Mouse (Mus musculus) heart, adult 2 months (tissue): ENCODE data around the gene Unc13a. TPM values are rescaled to one million over a fixed set of nuclear protein-coding genes. Genes with fewer than 3 reads are reported as not detected.

ENCODE experiments used
- DNase-seq, 2 experiments: peaks; one replicate each; pipeline ENCODE4 v3.0.0; 2021
- H3K27ac ChIP-seq: fragments of 200-600 bp; 2 replicates; pipeline ENCODE4 v1.8.1; 2022
- H3K27me3 ChIP-seq: fragments of 200-500 bp; 2 replicates; pipeline ENCODE4 v1.6.1; 2012; ENCODE audit warnings: mild to moderate bottlenecking, low read length, inconsistent platforms, mixed read lengths; ENCODE audit not compliant: control insufficient read depth, insufficient read depth
- H3K36me3 ChIP-seq: fragments of 200-500 bp; 2 replicates; pipeline ENCODE4 v1.6.1; 2012; ENCODE audit warnings: low read length, inconsistent platforms; ENCODE audit not compliant: control insufficient read depth, insufficient read depth
- H3K4me1 ChIP-seq: fragments of 200-500 bp; 2 replicates; pipeline ENCODE4 v1.6.1; 2011; ENCODE audit warnings: low read length; ENCODE audit not compliant: control insufficient read depth, insufficient read depth
- H3K4me3 ChIP-seq: fragments of 200-600 bp; 2 replicates; pipeline ENCODE4 v1.8.1; 2022
- H3K79me2 ChIP-seq: fragments of 200-500 bp; replicated peaks from 2 replicates; pipeline ENCODE4 v1.6.1; 2012; ENCODE audit warnings: mild to moderate bottlenecking, inconsistent platforms, low read length, moderate library complexity, mixed read lengths; ENCODE audit not compliant: control insufficient read depth, insufficient read depth
- H3K9ac ChIP-seq: fragments of 200-500 bp; 2 replicates; pipeline ENCODE4 v1.6.1; 2012; ENCODE audit warnings: low read depth, mild to moderate bottlenecking, control low read depth, inconsistent platforms, low read length, mixed read lengths
- CTCF ChIP-seq: fragments of 200-600 bp; IDR thresholded peaks from 2 replicates; pipeline ENCODE4 v1.8.1; 2022; ENCODE audit warnings: antibody characterized with exemption, mild to moderate bottlenecking, moderate library complexity
- EP300 ChIP-seq: fragments of 200-500 bp; IDR thresholded peaks from 2 replicates; pipeline ENCODE4 v1.6.1; 2011; ENCODE audit warnings: low read depth, low read length, control low read depth; ENCODE audit not compliant: insufficient read depth
- POLR2A ChIP-seq: fragments of 200-500 bp; IDR thresholded peaks from 2 replicates; pipeline ENCODE4 v1.6.1; 2011; ENCODE audit warnings: mild to moderate bottlenecking, low read depth, low read length, control low read depth; ENCODE audit not compliant: insufficient read depth
- WGBS: fragments of 180-500 bp; shearing (Covaris S2); methylation state at CpG from one replicate; pipeline ENCODE4 v1.1.7; 2018; 5-methylcytosine and 5-hydroxymethylcytosine counted together
- intact Hi-C: fragments of 180-260 bp; cut with DNase I; formaldehyde crosslinking; loops from one replicate; pipeline ENCODE4 v1.15.1; 2025
- polyA plus RNA-seq: library from polyadenylated mRNA; depleted of rRNA; stranded (reverse); fragments of >200 nt; gene quantifications from 2 replicates; pipeline ENCODE4 v1.2.3, GENCODE M21; 2012
- total RNA-seq, 2 experiments: library from RNA; stranded (reverse); gene quantifications; 2 replicates each; pipeline ENCODE4 v1.2.3; 2021

Unc13a gene
- total and polyA plus RNA-seq, 3 experiments, result 0.61 to 1.4 (median 0.86) TPM

DNA sequence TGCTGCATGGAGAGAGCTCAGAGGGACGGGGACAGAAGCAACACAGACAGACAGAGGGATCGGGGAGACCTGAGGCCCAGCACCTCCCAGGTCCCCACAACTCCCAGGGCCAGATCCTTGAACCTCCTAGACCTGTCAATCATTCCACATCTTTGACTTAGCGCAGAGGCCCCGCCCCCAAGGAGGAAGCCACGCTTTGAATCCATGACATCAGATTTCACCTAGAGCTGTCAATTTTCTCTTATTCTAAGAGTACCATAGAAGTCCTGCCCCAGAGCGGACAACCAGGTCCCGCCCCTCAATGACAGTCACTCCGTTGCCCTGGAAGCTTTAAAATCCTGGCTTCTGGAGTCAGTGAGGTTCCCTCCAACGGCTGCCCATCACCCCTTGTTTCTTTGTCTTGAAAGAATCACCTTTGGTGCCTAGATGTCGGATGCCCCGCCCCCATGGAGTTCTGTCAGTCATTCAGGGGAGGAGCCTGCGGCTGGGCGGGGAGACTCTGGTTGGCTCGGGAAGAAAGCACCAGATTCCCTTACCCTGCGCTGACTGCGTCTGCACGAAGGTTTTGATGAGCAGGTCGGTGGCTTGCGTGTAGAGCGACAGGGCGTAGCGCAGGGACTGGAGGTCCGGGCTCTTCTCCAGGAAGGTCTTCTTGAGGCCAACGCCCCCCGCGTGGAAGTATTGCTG, 37.4 kb downstream of the Unc13a start:
- DNase-seq, result peak; percentile 52 to 69
- intact Hi-C loops, result loop anchor here (1.0 kb wide), 1 partner anchor 73 kb away; no protein-coding TSS in a partner anchor

DNA sequence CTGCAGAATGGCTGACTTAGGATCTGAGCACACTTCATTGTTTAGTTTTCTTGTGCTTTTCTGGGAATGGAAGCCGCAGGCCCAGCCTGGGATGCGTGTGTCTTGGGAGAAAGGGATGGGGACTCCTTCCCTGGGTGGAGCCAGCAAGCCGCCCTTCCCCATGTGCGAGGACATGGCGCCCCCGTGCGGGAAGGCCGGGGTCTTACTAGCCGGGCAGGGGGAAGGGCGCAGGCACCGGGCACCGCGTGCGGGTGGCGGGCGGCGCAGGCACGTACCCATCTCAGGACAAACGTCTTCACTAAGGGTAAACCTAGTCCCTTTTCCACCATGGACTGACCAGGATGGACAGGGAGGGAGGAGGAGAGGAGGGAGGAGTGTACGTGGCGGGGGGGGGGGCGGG, 38.4 kb downstream of the Unc13a start:
- H3K4me3 ChIP-seq, result no peak overlapping the region
- peak; percentile 69 to 79 for DNase-seq
- TF ChIP-seq CTCF (peak; percentile 70), EP300 (no peak)
- 9% methylated on average over 19 of the region's 22 CpGs for WGBS
- no peaks in the 10 kb centered on the region for H3K36me3 ChIP-seq
- peaks cover 3% of the 10 kb centered on the region for H3K4me1 ChIP-seq
- H3K79me2 ChIP-seq, result no peaks in the 10 kb centered on the region
- intact Hi-C loops, result loop anchor here (1.0 kb wide), 1 partner anchor 72 kb away; no protein-coding TSS in a partner anchor
- H3K27ac ChIP-seq, result no peak overlapping the region
- H3K9ac ChIP-seq, result no peak overlapping the region
- H3K27me3 ChIP-seq, result 0 out of 2 replicates have a peak, but pooled peaks cover 2% of the 10 kb centered on the region

More for the DNA sequence above, 37.4 kb downstream of the Unc13a start:
- H3K79me2 ChIP-seq, result no peaks in the 10 kb centered on the region
- H3K4me3 ChIP-seq, result 0 out of 2 replicates have a peak overlapping the region, but pooled peaks have one; percentile 12
- no peaks in the 10 kb centered on the region for H3K36me3 ChIP-seq
- TF ChIP-seq CTCF, result no peak
- TF ChIP-seq EP300, result no peak
- TF ChIP-seq POLR2A, result no peak
- H3K27me3 ChIP-seq, result 0 out of 2 replicates have a peak, but pooled peaks cover 2% of the 10 kb centered on the region
- H3K27ac ChIP-seq, result no peak overlapping the region
- no peaks in the 10 kb centered on the region for H3K4me1 ChIP-seq
- H3K9ac ChIP-seq, result no peak overlapping the region
- WGBS, result 5% methylated on average over 26 of the region's 26 CpGs

DNA sequence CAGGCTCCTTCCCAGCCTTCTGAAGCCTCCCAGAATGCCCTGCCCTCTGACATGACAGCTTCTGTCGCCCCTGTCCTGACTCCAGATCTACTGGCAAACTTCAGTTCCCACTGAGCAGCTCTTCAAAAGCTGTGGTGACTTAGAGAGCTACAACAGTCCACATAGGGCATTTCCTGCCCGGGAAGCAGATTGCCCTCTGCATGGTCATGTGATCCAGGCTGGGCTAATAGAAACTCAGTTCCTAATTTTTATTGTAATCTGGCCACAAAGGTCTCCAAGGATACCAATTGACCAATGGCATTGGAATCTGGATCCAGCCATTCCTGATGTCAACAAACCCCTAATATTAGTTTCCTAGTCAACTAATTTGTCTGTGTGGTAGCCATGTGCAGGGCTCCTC, 39.7 kb downstream of the Unc13a start:
- Histone ChIP-seq H3K36me3 (no peaks in the 10 kb centered on the region), H3K4me3 (no peak overlapping the region), H3K27ac (no peak overlapping the region), H3K9ac (no peak overlapping the region), H3K79me2 (no peaks in the 10 kb centered on the region), H3K27me3 (0 out of 2 replicates have a peak, but pooled peaks cover 2% of the 10 kb centered on the region), H3K4me1 (peaks cover 4% of the 10 kb centered on the region)
- no peak for DNase-seq
- intact Hi-C loops, result no loop called here
- whole genome bisulfite sequencing, result 52% methylated on average over 2 of the region's 2 CpGs
- TF ChIP-seq CTCF, result no peak
- no peak for TF ChIP-seq EP300
- TF ChIP-seq POLR2A, result no peak

DNA sequence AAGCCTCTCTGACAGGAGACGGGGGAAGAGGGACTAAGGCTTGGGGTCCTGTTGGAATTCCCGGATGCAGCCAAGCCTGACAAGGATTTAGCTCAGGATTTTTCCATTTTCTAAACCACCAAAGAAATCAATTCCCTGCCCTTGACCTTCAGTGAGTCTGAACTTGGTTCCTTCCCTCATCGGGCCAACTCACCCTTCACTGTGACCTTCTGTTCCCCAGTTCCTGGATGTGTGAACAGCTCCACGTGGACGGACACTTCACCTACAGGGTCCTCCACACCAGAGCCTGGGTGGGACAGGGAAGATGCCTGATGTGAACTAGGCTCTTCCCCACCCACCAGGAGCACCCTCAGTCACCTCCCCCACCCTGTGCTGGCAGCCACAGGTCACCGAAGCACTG, 40.8 kb downstream of the Unc13a start:
- H3K4me1 ChIP-seq, result peaks cover 4% of the 10 kb centered on the region
- H3K36me3 ChIP-seq, result no peaks in the 10 kb centered on the region
- H3K4me3 ChIP-seq, result no peak overlapping the region
- no peak for TF ChIP-seq POLR2A
- no peak for TF ChIP-seq EP300
- no peak for TF ChIP-seq CTCF
- no peaks in the 10 kb centered on the region for H3K79me2 ChIP-seq
- intact Hi-C loops, result no loop called here
- no peak overlapping the region for H3K27ac ChIP-seq
- DNase-seq, result no peak
- WGBS, result 74% methylated on average over 6 of the region's 6 CpGs
- 0 out of 2 replicates have a peak, but pooled peaks cover 2% of the 10 kb centered on the region for H3K27me3 ChIP-seq
- no peak overlapping the region for H3K9ac ChIP-seq

DNA sequence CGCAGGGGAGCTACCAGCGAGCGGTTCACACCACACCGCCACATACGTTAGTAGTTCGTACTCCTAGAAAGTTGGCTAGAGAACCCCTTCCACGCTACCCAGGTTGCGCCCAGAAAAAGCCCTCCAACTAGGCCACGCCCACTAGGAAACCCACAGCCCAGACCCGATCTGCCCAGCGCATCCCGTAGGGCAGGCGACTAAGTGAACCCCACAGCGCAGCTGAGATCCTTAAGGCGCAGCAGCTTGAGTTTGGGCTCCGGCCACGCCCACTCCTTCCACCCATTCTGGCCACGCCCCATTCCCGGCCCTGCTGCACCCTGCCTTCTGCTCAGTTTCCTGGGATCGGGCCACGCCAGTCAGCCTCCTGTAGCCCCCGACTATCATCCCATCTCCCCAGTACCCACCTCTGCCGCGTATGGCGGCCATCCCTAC, 41.8 kb downstream of the Unc13a start:
- H3K4me1 ChIP-seq, result peaks cover 4% of the 10 kb centered on the region
- 0 out of 2 replicates have a peak, but pooled peaks cover 2% of the 10 kb centered on the region for H3K27me3 ChIP-seq
- peak overlapping the region; percentile 60 for H3K4me3 ChIP-seq
- H3K27ac ChIP-seq, result no peak overlapping the region
- intact Hi-C loops, result loop anchor here (1.0 kb wide), 1 partner anchor 18 kb away; no protein-coding TSS in a partner anchor
- peak; percentile 55 to 59 for DNase-seq
- TF ChIP-seq POLR2A, result no peak
- no peak for TF ChIP-seq EP300
- no peak for TF ChIP-seq CTCF
- H3K36me3 ChIP-seq, result no peaks in the 10 kb centered on the region
- H3K9ac ChIP-seq, result peak overlapping the region; percentile 37
- H3K79me2 ChIP-seq, result no peaks in the 10 kb centered on the region
- WGBS, result 6% methylated on average over 25 of the region's 25 CpGs

DNA sequence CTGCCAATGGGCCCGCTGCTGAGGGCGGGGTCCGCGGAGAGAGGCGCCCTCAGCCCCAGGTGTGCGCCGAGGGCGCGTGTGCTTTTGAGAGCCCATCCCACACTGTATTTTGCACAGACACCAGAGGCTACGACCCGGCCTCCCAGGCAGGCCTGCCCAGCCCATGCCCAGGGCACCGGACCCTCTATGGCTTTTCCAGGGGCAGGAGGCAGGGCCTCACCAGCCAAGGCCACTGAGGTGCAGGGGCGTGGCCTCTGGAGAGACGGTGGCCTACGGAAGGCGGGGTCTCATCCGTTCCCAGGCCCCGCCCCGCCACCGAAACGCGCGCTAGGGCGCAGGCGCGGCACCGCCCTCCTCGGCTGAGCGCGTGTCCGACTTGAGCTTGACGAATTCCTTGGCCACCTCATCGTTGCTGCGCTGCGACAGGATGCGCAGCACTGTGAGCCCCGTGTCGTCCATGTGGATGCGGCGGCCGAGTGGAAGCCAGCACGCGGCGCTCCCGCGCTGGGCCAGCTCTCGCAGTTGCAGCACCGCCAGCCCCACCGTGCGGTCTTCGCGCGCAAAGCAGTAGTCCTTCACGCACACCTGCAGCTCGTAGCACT, 42.4 kb downstream of the Unc13a start:
- no peaks in the 10 kb centered on the region for H3K79me2 ChIP-seq
- no peaks in the 10 kb centered on the region for H3K36me3 ChIP-seq
- peak; percentile 96 to 98 for DNase-seq
- H3K27ac ChIP-seq, result peak overlapping the region; percentile 76
- peaks cover 4% of the 10 kb centered on the region for H3K4me1 ChIP-seq
- peak overlapping the region; percentile 70 for H3K9ac ChIP-seq
- TF ChIP-seq EP300, result peak; percentile 57; the same call in 1 of the 2 replicates
- peak; percentile 63 for TF ChIP-seq POLR2A
- peak; percentile 61 for TF ChIP-seq CTCF
- H3K27me3 ChIP-seq, result 0 out of 2 replicates have a peak, but pooled peaks cover 2% of the 10 kb centered on the region
- H3K4me3 ChIP-seq, result peak overlapping the region; percentile 60
- intact Hi-C loops, result loop anchor here (1.0 kb wide), 1 partner anchor 18 kb away; no protein-coding TSS in a partner anchor
- under 1% methylated on average over 55 of the region's 55 CpGs for WGBS
